Mouse (Mus musculus) liver, embryonic 15.5 days (tissue): ENCODE data around the gene Slc4a8. TPM values are rescaled to one million over a fixed set of nuclear protein-coding genes. Genes with fewer than 3 reads are reported as not detected.

ENCODE experiments used
- ATAC-seq: fragments of 200-750 bp; cut with Nextera tagmentation; 2 replicates; pipeline ENCODE4 v1.8.0; 2017; ENCODE audit warnings: moderate number of reproducible peaks, mild to moderate bottlenecking, moderate library complexity; ENCODE audit not compliant: insufficient read depth
- H3K27ac ChIP-seq: fragments of 300-500 bp; sonication (generic); replicated peaks from 2 replicates; pipeline ENCODE4 v1.5.1; 2015; ENCODE audit warnings: mild to moderate bottlenecking, inconsistent platforms
- H3K27me3 ChIP-seq: fragments of 300-500 bp; sonication (generic); 2 replicates; pipeline ENCODE4 v1.6.1; 2015; ENCODE audit warnings: mild to moderate bottlenecking, inconsistent platforms
- H3K36me3 ChIP-seq: fragments of 300-500 bp; sonication (generic); replicated peaks from 2 replicates; pipeline ENCODE4 v1.6.1; 2015; ENCODE audit warnings: moderate library complexity, mild to moderate bottlenecking, inconsistent platforms
- H3K4me1 ChIP-seq: fragments of 300-500 bp; sonication (generic); replicated peaks from 2 replicates; pipeline ENCODE4 v1.6.1; 2015; ENCODE audit warnings: inconsistent platforms
- H3K4me2 ChIP-seq: fragments of 300-500 bp; sonication (generic); 2 replicates; pipeline ENCODE4 v1.6.1; 2015; ENCODE audit warnings: moderate library complexity, mild to moderate bottlenecking, inconsistent platforms
- H3K4me3 ChIP-seq: fragments of 300-500 bp; sonication (generic); replicated peaks from 2 replicates; pipeline ENCODE4 v1.5.1; 2015; ENCODE audit warnings: mild to moderate bottlenecking, inconsistent platforms
- H3K9ac ChIP-seq: fragments of 300-500 bp; sonication (generic); 2 replicates; pipeline ENCODE4 v1.6.1; 2015; ENCODE audit warnings: moderate library complexity, mild to moderate bottlenecking, inconsistent platforms
- H3K9me3 ChIP-seq: fragments of 300-500 bp; sonication (generic); replicated peaks from 2 replicates; pipeline ENCODE4 v1.6.1; 2016; ENCODE audit warnings: inconsistent platforms
- WGBS: fragments of 180-500 bp; shearing (Covaris S2); methylation state at CpG from one replicate; pipeline ENCODE4 v1.1.7; 2015; ENCODE audit warnings: mixed read lengths; ENCODE audit not compliant: insufficient replicate concordance; 5-methylcytosine and 5-hydroxymethylcytosine counted together
- polyA plus RNA-seq: library from polyadenylated mRNA; unstranded; fragments of >200 nt; fragmentation: Nextera tagmentation; extraction: Ambion mirVana; gene quantifications from 2 replicates; pipeline ENCODE4 v1.2.1, GENCODE M21; 2015

Slc4a8 gene
- polyA plus RNA-seq = 0.25 and 0.50 TPM in 2 replicates

GRCm38 (mm10) chr15:100761419-100762185 is at the start of gene Slc4a8:
Slc4a8 (plus strand) TSS chr15:100761747.
- no peaks in the 10 kb centered on the region for H3K36me3 ChIP-seq
- peaks cover 23% of the 10 kb centered on the region for H3K4me1 ChIP-seq
- peak within 1 kb of the TSS; percentile 61 for H3K4me3 ChIP-seq
- no peak within 1 kb of the TSS for H3K27ac ChIP-seq
- H3K9ac ChIP-seq = no peak within 1 kb of the TSS
- no peaks in the 10 kb centered on the region for H3K9me3 ChIP-seq
- peak; percentile 77 for ATAC-seq
- under 1% methylated on average over 64 of the region's 64 CpGs for WGBS
- H3K27me3 ChIP-seq = peaks cover 84% of the 10 kb centered on the region
- peak within 1 kb of the TSS; percentile 86 for H3K4me2 ChIP-seq

DNA sequence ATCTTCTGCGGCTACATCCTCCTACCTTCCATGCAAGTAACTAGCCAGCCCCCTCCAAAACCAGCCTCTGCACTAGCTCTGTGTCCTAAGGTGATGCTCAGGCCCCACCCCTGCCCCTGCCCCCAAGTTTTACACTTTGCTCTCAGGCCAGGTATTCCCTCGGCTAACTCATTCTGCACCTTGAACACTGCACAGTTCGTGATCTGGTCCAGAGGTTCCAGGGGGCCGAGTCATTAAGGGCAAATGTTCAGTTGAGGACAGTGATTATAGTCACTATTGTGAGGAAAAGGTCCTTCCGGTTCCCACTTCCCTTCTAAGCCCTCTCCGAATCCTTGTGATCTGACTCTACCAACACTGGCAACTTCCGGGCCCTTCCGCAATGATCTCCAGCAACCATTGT is 47.1 kb upstream of the Slc4a8 start:
- no peak overlapping the region for H3K4me3 ChIP-seq
- H3K9ac ChIP-seq = no peak overlapping the region
- no peaks in the 10 kb centered on the region for H3K27me3 ChIP-seq
- H3K4me2 ChIP-seq = no peak overlapping the region
- WGBS = 73% methylated on average over 8 of the region's 8 CpGs
- H3K4me1 ChIP-seq = no peaks in the 10 kb centered on the region
- ATAC-seq = no peak
- H3K36me3 ChIP-seq = no peaks in the 10 kb centered on the region
- H3K9me3 ChIP-seq = no peaks in the 10 kb centered on the region
- H3K27ac ChIP-seq = no peak overlapping the region

DNA sequence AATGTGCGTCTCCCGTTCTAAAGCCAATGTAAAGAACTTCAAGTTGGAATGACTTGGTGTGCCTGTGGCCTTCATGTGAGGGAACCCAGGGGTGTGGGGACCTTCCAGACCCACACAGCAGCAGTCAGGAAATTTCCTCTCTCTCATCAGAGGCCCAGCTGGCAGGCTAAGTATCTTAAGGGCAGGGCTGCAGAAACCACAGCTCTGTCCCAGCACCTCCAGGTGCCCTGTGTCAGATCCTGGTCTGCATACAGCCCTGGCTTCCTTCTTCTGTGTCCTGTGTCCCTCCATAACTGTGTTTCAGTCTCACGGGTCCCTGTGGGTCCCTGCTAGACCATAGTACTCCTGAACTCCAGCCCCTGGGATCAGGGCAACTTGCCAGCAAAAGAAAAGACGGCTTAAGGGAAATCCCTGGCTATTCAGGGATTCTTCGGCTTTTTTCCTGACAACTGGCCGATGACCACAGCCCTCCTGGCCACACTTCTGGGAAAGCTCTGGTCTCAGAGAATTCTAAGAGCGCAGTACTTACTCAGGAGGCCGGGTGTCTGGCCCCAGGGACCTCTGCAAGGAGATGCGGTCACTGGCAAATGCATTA is 46.1 kb upstream of the Slc4a8 start:
- no peak for ATAC-seq
- Histone ChIP-seq H3K9me3 (no peaks in the 10 kb centered on the region), H3K4me1 (no peaks in the 10 kb centered on the region), H3K27me3 (no peaks in the 10 kb centered on the region), H3K27ac (no peak overlapping the region), H3K36me3 (no peaks in the 10 kb centered on the region), H3K9ac (no peak overlapping the region), H3K4me2 (no peak overlapping the region), H3K4me3 (no peak overlapping the region)
- WGBS = 67% methylated on average over 9 of the region's 9 CpGs

GRCm38 (mm10) chr15:100717933-100718332 is 43.6 kb upstream of the Slc4a8 start:
- Histone ChIP-seq H3K4me2 (no peak overlapping the region), H3K36me3 (no peaks in the 10 kb centered on the region), H3K4me1 (peaks cover 3% of the 10 kb centered on the region; the same call in 1 of the 2 replicates), H3K27me3 (no peaks in the 10 kb centered on the region), H3K4me3 (no peak overlapping the region), H3K27ac (no peak overlapping the region), H3K9me3 (no peaks in the 10 kb centered on the region), H3K9ac (no peak overlapping the region)
- no peak for ATAC-seq
- WGBS = 38% methylated on average over 6 of the region's 6 CpGs

- no peaks in the 10 kb centered on the region for H3K9me3 ChIP-seq
- H3K27ac ChIP-seq = no peak overlapping the region
- H3K27me3 ChIP-seq = 0 out of 2 replicates have a peak, but pooled peaks cover 4% of the 10 kb centered on the region
- H3K4me1 ChIP-seq = peaks cover 3% of the 10 kb centered on the region; the same call in 1 of the 2 replicates
- 73% methylated on average over 11 of the region's 11 CpGs for WGBS
- H3K4me2 ChIP-seq = no peak overlapping the region
- no peak overlapping the region for H3K9ac ChIP-seq
- H3K36me3 ChIP-seq = no peaks in the 10 kb centered on the region
- no peak for ATAC-seq
- H3K4me3 ChIP-seq = no peak overlapping the region
Measured at GRCm38 (mm10) chr15:100718572-100718971, 43.0 kb upstream of the Slc4a8 start.

GRCm38 (mm10) chr15:100719217-100719616 is 42.3 kb upstream of the Slc4a8 start:
- H3K27me3 ChIP-seq = peaks cover 10% of the 10 kb centered on the region; the same call in 1 of the 2 replicates
- 77% methylated on average over 5 of the region's 5 CpGs for WGBS
- no peak for ATAC-seq
- H3K36me3 ChIP-seq = no peaks in the 10 kb centered on the region
- H3K4me3 ChIP-seq = no peak overlapping the region
- no peaks in the 10 kb centered on the region for H3K9me3 ChIP-seq
- no peak overlapping the region for H3K27ac ChIP-seq
- peaks cover 3% of the 10 kb centered on the region; the same call in 1 of the 2 replicates for H3K4me1 ChIP-seq
- no peak overlapping the region for H3K4me2 ChIP-seq
- no peak overlapping the region for H3K9ac ChIP-seq

GRCm38 (mm10) chr15:100720066-100720465 is 41.5 kb upstream of the Slc4a8 start:
- Histone ChIP-seq H3K4me1 (peaks cover 3% of the 10 kb centered on the region; the same call in 1 of the 2 replicates), H3K9me3 (no peaks in the 10 kb centered on the region), H3K9ac (no peak overlapping the region), H3K4me3 (no peak overlapping the region), H3K4me2 (no peak overlapping the region), H3K27me3 (peaks cover 13% of the 10 kb centered on the region), H3K27ac (no peak overlapping the region), H3K36me3 (no peaks in the 10 kb centered on the region)
- no peak for ATAC-seq
- 69% methylated on average over 10 of the region's 10 CpGs for WGBS

GRCm38 (mm10) chr15:100721445-100721844 is 40.1 kb upstream of the Slc4a8 start:
- Histone ChIP-seq H3K4me3 (no peak overlapping the region), H3K36me3 (no peaks in the 10 kb centered on the region), H3K4me2 (no peak overlapping the region), H3K27ac (no peak overlapping the region), H3K27me3 (peaks cover 20% of the 10 kb centered on the region), H3K4me1 (peaks cover 3% of the 10 kb centered on the region; the same call in 1 of the 2 replicates), H3K9ac (no peak overlapping the region), H3K9me3 (no peaks in the 10 kb centered on the region)
- 74% methylated on average over 5 of the region's 5 CpGs for WGBS
- no peak for ATAC-seq

- Histone ChIP-seq H3K9me3 (no peaks in the 10 kb centered on the region), H3K27ac (no peak overlapping the region), H3K27me3 (peaks cover 26% of the 10 kb centered on the region), H3K9ac (no peak overlapping the region), H3K4me2 (no peak overlapping the region), H3K4me3 (no peak overlapping the region), H3K36me3 (no peaks in the 10 kb centered on the region), H3K4me1 (peaks cover 3% of the 10 kb centered on the region; the same call in 1 of the 2 replicates)
- no peak for ATAC-seq
- 31% methylated on average over 4 of the region's 4 CpGs for WGBS
Measured at GRCm38 (mm10) chr15:100722026-100722425, 39.5 kb upstream of the Slc4a8 start.

GRCm38 (mm10) chr15:100722564-100722963 is 39.0 kb upstream of the Slc4a8 start:
- no peak overlapping the region for H3K4me3 ChIP-seq
- H3K4me1 ChIP-seq = peaks cover 3% of the 10 kb centered on the region; the same call in 1 of the 2 replicates
- H3K27ac ChIP-seq = no peak overlapping the region
- ATAC-seq = no peak
- WGBS = 57% methylated on average over 6 of the region's 6 CpGs
- H3K9ac ChIP-seq = no peak overlapping the region
- no peaks in the 10 kb centered on the region for H3K36me3 ChIP-seq
- H3K4me2 ChIP-seq = no peak overlapping the region
- H3K9me3 ChIP-seq = no peaks in the 10 kb centered on the region
- H3K27me3 ChIP-seq = peaks cover 31% of the 10 kb centered on the region

GRCm38 (mm10) chr15:100723505-100723904 is 38.0 kb upstream of the Slc4a8 start:
- Histone ChIP-seq H3K27me3 (peaks cover 40% of the 10 kb centered on the region), H3K36me3 (no peaks in the 10 kb centered on the region), H3K4me2 (no peak overlapping the region), H3K4me1 (peaks cover 6% of the 10 kb centered on the region; the same call in 1 of the 2 replicates), H3K9ac (no peak overlapping the region), H3K27ac (no peak overlapping the region), H3K9me3 (no peaks in the 10 kb centered on the region), H3K4me3 (no peak overlapping the region)
- no peak for ATAC-seq
- 48% methylated on average over 14 of the region's 14 CpGs for WGBS
